Mouse (Mus musculus) spleen, postnatal 36 days (tissue): ENCODE results near the gene Fat2.

Experiments used
- DNase-seq, 2 experiments: peaks; one replicate each; pipeline ENCODE4 v3.0.0; 2022; ENCODE audit warnings: low spot score in 2 of 2, mixed read lengths in 1 of 2

The Fat2 gene

DNA sequence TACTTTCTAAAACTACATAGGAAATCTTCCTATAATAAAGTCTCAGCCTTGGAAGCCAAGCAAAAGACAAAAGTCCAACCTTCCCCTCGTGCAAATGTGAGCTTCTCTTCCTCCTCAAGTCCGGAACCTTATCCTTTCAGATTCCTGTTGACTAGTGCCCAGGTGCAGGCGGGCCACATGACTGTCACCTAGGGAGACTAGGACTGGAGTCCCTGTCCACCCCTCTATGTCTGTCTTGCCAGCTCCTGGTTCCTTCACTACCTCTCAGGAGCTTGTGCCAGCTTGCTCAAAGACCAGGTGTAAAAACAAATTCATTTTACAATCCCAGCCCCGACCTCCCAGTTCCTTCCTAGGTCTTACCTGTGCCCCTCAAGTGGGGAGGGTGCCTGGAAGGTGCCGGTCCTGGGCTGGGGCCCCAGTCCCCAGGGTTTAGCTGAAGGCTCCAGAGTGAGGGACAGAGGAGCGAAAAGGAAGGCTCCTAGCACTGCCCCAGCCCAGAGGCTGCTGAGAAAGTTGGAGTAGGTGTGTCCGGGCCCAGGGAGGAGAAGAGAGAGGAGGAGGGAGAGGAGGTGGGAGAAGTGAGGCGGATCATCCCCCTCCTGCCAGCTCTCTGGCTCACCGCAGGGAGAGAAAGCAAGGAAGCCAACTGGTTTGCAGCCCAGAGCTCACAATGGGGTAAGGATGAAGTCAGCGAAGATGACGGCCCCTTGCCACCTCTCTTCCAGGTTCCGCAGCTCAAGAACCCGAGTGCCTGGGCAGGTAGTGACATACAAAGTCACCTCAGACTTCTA is at the start of gene Fat2:
Fat2 (minus strand) TSS at position 464 of the 791 bp plus-strand sequence.
- DNase-seq, result no peak

DNA sequence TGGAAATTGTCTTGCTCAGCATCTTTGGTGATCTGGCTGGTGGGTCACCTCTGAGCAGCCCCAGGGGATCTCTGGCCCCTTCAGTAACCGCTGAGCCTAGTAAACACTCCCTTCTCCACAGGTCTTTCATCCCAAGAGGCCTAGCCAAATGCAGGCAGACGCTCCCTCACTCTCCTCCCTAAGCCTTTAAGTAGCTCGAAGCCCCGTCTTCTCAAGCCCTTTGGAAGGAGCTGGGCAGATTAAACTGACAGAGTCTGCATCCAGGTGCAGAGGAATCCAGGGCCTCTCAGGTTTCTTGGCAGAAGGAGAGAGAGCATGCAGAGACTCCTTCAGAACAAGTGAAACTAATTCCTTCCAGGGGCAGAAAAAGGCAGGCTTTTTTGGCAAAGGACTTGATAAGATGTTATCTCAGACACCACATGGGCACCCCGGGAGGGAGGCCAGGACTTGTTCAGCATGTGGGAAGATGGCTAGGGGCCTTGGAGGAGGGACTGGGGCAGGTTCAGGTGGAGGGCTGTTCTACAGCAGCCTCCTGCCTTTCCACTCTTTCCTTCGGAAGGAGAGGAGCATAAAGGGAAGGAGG is 47.2 kb upstream of the Fat2 start:
- no peak for DNase-seq

DNA sequence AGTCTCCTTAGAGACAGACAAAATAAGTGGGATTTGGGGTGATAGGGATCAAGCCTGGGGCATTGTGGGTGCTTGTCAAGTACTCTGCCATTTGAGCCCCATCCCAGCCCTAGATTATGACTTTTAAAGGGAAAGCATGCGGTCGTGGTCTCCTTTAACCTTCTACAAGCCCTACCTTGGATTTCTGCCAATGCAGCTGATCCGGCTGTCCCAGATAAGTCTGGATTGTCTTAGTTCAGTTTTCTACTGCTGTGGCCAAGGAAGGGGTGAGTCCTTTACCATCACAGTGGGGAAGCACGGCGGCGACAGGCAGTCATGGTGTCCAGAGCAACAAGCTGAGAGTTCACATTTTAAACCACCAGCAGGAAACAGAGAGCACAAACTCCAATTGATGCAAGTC is 44.5 kb upstream of the Fat2 start:
- no peak for DNase-seq

DNA sequence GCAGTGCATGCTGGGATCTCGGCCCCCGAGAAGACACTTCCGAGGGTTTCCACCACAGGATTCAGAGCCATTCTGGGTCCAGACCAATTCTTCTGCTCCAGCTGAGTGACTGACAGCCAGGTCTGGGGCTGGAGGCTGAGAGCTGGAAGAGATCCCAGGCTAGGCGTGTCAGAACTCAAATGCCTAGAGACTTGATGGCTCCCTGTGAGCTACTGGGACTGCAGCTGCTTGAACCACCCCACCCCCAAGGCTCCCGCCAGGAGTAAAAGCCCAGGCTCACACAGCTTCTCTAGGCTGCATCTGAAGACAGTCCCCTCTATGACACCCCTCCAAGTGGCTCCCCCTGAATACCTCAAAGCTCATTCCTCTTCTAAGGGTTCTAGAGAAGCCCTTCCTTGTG is 42.0 kb upstream of the Fat2 start:
- DNase-seq, result no peak

DNA sequence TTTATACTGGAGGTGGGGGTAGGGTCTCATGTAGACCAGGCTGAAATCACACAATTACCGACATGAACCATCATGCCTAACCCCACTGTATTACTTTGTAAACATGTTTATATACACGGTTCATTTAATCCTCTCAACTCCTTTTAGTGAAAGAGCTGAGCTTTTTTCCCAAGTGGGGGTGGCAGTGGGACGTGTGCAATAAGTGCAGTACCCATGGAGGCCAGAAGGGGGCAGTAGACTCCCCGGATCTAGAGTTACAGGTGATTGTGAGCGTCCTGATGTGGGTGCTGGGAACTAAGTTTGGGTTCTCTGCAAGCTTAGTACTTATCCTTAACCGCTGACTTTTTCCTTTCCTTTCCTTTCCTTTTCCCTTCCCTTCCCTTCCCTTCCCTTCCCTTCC is 37.5 kb upstream of the Fat2 start:
- no peak for DNase-seq

DNA sequence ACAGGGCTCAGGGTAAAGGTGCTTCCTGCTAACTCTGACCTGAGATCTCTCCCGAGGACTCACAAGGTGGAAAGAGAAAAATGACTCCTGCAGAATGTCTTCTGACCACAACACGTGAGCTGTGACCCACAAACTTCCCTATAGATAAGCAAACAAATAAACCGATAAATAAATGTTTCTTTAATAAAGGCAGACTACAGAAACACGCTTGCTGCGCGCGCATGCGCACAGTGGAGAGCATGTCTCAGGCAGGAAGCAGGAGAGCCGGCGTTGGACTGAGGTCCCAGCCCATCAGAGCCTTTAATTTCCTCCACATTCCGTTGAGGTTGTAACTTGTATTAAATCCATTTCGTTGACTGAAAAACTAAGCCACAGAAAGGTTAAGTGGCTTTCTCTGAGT is 37.0 kb upstream of the Fat2 start:
- no peak for DNase-seq

DNA sequence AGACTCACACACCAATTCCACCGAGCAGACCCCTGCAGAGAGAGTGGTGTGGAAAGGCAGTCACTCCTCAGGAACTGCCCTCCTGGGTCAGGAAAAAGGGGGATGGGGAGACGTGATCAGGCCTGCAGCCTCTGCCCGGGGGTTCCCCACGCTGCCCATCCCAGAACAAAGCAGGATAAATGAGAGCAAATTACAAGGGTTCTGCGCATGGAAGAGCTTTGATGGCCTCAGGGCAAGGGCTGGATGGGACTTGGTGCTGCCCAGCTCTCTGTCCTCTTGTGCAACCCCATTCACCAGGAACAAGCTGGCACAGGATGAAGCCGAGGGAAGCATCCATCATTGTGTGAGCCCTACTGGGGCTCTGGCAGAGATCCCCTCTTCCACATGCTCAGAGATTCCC is 35.6 kb upstream of the Fat2 start:
- DNase-seq, result no peak

DNA sequence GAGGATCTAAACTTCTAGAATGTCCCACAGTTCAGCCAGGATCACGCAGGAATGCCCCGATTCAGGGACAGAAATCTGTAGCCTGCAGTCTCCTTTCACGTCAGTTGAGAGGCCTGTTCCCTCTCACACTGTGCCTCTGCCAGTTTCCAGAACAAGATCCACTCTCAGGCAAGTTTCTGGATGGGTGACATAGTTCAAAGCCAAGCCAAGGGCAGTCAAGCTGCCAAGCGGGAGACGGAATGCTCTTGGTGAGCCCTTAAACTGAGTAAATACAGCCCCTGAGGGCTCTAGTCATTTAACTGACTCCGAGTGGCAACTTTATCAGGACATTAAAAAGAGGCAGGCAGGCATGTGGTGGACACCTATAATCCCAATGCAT is 32.7 kb upstream of the Fat2 start:
- no peak for DNase-seq

DNA sequence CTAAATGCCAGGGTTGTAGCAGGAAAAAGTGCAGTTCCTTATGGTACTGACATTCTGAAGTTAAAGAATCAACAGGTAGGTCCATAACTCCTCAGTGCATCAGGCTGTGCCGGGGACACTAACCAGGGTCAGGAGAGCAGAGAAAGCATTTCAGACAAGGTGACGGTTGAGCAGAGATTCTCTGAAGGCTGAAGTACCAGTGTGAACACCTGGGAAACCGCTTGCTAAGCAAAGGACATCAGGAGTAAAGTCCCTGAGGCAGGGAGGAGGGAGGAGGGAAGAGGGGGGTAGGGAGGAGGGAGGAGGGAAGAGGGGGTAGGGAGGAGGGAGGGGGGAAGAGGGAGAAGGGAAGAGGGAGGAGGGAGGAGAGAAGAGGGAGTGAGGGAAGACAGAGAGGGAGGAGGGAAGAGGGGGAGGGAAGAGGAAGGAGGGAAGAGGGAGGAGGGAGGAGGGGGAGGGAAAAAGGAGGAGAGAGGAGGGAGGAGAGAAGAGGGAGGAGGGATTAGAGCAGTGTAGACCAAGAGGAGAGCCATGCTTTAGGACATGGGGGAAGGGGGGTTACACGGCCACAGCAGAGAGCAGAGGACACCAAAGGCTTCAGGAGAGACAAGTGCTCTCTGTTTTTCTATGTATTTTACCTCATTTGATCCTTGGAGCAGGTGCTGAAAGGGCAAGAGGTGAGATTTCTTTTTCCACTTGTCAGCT is 32.2 kb upstream of the Fat2 start:
- no peak for DNase-seq

DNA sequence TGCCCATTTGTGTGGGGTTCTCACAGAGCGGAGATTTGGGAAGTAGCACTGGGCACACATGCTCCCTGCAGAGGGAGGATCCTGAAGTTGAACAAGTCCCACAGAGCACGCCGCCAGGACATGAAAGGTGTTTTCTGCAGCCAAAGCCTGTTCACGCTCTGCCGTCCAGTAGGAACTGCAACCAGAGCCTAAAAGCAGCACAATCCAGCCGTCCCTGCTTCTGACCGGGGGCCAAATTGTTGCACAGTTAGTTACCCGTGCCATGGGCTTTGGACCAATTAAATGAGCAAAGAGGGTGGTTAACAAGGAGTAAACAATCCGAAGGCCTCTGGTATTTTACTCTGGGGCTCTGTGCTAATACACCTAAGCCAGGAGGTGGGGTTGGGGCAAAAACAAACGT is 31.4 kb upstream of the Fat2 start:
- DNase-seq, result no peak

DNA sequence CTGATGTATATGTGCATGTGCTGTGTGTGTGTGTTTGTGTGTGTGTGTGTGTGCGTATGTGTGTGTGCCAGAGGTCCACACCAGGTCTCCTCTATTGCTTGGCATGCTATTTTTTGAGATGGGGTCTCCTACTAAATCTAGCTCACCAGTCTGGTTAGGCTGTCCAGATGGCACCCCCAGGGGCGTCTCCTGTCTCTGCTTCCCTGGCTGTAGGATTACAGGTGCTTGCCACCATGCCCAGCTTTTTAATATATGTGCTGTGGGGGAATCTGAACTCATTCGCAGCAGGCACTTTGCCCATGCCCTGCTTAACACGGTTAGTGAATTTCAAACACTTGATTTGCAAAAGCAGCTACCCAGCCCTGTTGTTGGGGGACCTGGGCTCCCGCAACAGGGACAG is 29.5 kb upstream of the Fat2 start:
- no peak for DNase-seq

DNA sequence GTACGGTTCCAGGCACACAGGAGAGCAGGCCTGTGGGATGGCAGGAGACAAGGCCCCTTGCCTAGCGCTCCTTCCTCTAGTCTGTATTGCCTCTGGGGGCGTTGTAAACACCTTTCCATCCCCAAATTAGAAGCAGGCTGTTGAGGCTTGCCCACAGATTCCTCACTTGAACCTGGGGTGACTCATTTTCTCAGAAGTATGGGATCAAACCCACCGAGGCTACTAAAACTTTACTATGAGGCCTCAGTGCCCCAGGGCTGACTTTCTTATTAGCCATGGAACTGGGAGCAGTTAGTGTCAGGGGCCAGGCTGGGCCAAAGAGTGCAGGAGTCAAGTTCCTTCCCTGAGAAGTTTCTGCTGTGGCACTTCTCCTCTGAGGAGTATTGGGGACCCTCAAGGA is 28.9 kb upstream of the Fat2 start:
- DNase-seq, result no peak

DNA sequence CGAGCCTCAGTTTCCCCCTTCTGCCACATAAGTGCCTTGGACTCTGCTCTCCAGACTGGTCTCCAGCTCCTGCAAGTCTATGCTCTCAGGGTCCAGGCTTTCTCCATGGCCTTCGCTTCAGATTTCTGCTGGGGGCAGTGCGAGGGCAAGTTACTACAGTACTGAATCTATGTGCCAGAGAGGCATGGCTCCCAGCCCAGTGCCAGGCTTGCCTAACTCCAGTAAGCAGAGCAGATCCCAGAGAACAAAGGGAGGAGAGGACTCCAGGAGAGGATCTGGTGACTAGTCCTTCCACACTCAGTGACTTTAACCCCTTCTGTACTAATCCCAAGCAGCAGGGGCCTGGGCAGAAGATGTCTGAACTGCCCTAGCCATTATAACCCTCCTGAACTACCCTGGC is 28.3 kb upstream of the Fat2 start:
- DNase-seq, result no peak

DNA sequence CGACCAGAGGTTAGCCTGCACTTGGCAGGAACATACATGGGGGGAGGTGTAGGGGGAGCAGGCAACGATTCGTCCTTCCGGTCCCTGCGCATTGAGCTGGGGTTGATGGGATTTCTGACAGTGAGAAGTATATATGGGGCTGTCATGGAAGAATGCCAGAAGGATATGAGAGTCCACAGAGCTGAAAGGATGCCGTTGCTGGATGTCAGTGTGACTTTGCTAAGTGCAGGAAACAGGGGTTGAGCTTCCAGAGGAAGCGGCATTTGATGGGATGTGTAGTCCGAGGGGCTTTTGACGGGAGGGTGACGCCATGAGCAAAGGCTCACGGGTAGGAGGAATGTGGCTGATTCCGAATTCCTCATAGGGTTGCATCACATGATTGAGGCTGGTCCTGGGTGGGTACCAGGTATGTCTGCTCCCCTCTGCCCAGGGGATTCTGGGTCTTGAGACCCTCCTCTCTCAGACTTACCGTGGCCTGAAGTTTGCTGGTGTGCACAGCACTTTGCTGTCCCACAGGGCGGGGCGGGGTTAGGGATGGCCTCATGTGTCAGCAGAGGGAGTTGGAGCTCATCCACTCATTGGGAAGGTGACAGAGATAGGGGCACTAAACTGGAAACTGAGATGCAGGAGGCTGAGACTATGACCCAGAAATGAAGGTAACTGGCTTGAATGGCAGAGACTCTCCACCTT is 21.9 kb upstream of the Fat2 start:
- DNase-seq, result no peak

DNA sequence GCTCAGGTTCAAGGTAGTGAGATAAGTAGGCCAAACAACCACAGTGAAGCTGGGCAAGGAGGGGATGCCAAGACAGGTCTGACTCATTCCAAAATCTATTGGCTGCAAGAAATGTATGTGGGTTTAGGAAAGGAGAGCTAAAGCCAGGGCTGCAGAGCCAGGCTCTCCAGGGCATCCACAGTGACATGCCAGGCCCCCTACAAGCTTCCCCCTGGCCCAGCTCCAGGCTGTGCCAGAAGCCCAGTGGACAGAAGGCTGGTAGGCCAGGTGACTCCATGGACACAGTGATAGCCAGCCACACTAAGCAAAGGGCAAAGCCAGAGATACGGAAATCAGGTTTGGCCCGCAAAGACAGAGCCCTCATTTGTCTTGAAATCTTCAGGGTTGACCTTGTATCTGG is 20.5 kb upstream of the Fat2 start:
- DNase-seq, result no peak

DNA sequence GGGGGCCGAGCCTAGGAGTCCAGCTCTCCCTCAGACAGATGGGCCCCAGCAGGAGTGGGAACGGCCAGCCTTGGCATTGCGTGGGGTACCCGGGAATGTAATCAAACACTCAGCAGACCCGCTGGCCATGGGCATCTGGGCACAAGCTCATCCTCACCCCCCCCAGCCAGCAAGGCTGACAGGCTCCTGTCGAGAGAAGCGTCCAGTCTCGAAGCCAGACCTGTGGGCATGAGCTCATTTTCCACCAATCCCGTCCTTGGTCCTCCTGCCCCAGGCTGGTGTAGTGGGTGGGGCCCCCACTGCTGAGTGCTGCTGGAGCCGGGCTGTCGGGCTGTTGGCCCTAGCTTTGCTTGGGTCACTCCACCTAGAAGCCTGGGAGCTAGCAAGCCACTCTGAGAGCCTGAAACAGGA is 5.6 kb upstream of the Fat2 start:
- no peak for DNase-seq

DNA sequence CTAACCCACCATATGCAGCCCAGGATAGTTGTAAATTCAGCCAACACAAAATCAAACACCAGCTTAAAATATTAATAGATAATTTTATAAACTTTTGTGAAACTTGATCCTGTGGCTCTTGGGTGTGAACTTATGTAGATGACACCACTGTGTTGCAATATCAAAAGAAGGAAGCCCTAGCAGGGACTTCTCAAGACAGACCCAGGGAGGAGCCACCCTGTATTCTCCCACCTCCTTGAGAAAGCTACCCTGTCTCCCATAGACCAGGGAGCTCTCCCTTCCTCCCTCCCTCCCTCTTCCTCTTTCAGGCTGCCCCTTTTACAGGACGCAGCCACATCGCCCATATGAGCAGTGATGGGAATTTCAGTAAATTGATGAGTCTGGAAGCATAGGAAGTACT is 4.4 kb upstream of the Fat2 start:
- DNase-seq, result no peak

DNA sequence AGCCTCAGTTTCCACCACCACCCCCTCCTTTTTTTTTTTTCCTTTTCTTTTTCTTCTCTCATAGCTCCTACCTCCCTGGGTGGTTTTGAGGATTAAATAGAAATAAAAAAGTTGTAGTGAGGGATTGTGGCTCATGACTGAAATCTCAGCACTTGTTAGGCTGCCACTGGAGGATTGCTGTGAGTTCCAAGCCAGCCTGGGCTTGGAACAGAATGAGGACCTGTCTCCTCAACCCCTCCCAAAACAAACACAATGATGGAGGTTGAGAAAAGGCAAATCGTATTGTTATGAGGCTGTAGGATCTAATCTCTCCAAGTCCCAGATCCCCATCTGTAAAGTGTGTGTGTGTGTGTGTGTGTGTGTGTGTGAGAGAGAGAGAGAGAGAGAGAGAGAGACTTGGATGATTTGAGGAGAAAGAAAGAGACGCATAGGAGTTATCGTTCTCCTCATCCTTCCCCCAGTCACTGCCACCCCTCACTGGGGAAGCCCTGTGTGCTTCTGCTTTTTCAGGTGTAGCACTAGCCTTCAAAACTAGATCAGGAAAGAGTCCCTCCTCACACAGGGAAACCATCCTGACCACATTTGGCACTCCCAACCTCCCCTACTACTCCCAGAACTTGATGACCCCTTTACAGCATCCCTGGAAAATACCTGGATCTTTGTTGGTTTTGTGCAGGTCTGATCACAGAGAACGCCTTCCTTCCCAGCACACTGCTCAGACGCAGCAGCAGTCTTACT is 837 bp upstream of the Fat2 start:
- no peak for DNase-seq

DNA sequence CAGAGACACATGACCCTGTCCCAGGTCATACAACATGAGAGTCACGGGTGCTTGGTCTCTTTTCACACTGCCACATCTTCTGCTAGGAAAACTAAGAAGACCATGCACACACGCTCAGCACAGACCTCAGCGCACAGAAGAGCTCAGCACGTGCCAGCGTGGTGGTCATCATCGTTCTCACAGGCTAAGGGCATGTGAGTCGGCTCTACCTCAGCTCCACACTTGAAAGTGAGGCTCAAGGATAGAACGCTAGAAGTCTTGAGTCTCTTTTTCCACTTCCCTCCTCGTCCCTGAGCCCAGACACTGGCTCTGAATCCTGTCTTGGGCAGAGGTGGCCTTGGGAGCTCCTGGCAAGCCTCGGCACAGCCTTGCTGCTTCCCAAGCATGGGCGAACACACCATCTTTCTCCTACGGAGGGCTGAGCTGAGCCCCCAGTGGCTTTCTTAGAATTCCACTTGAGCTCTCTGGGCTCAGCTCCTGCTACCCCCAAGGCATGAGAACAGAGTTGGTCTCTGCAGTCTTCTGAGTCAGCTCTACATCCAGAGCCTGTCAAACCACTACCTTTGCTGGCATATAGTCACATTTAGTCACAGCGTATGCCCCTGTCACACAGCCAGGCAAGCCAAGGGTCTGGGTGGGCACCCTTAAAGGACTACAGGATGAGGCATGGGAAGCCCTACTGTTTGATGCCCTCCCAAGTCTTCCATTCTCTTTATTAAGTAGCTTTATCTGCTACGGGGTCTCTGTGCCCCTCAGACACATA is 869 bp downstream of the Fat2 start:
- DNase-seq, result no peak

DNA sequence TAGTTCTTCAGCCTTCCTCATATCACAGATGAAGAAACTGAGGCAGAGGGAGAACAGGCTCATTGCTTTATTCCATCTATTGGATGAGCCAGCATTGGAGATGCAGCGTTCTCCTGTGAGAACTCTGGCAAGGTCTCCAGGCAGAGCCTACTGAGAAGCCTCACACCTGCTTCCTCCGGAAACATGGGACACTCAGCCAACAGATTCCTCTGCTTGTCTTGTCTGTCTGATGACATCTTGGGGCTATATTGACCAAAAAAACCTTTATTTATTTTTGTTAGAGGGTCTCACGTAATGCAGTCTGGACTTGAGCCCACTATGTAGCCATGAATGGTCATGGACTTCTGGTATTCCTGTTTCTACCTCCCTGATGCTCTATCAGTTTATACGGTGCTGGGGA is 1.8 kb downstream of the Fat2 start:
- no peak for DNase-seq

DNA sequence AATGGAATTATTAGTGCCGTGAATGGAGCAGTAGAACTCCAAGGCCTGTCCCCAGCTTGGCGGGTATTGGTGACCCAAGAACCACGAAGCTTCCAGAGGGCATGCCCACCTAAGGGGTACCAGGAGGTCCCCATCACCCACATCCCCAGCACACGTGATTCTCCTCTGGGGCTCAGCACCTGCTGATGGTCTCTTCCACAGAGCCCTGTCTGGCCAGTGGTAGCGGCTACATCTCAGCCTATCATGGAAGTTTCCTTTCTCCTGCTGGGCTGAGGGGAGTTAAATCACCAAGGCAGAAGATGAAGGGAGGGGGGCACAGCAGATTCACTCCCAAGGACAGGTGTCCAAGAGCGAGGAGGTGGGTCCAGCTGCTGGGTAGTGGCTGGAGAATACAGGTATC is 2.3 kb downstream of the Fat2 start:
- no peak for DNase-seq
